Mouse (Mus musculus) C2C12 (cell line): ENCODE data around the gene Ugt1a6b.

Source experiments
- CTCF ChIP-seq: IDR thresholded peaks from one replicate; pipeline ENCODE4 v1.5.1; 2011; ENCODE audit not compliant: control insufficient read depth, insufficient read depth, insufficient read length
- MYOG ChIP-seq: IDR thresholded peaks from one replicate; pipeline ENCODE4 v1.6.1; 2011; ENCODE audit not compliant: control insufficient read depth, insufficient read length; ENCODE audit errors: extremely low read depth

DNA sequence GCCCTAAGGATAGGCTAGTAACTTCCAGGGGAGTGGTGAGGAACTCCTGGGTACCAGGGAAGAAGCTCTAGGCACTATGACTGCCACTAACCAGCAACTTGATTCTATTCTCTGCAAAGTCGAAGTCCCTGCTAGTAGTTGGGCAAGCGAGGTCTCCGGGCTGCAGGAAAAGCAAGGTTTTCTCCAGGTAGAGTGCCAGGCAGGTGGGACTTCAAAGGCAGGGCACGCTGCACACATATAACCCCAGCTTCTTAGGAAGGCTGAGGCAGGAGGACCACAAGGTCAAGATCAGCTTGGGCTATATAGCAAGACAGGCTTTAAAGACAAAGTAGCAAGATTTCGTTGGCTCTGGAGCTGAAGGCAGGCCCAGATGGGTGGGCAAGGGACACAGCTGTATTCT is 160.7 kb downstream of the Ugt1a6b start:
- TF ChIP-seq CTCF: no peak
- TF ChIP-seq MYOG: no peak
